Mouse (Mus musculus) hindbrain, embryonic 15.5 days (tissue): ENCODE measurements around the gene Ube2e2. TPM values are rescaled to one million over a fixed set of nuclear protein-coding genes. Genes with fewer than 3 reads are reported as not detected.

Experiments
- ATAC-seq: fragments of 200-750 bp; cut with Nextera tagmentation; 2 replicates; pipeline ENCODE4 v1.8.0; 2017; ENCODE audit warnings: low read depth, moderate number of reproducible peaks, moderate TSS enrichment; ENCODE audit not compliant: low FRiP score
- H3K27ac ChIP-seq: fragments of 300-500 bp; sonication (generic); replicated peaks from 2 replicates; pipeline ENCODE4 v1.5.1; 2015; ENCODE audit warnings: mild to moderate bottlenecking, inconsistent platforms
- H3K27me3 ChIP-seq: fragments of 300-500 bp; sonication (generic); 2 replicates; pipeline ENCODE4 v1.6.1; 2015; ENCODE audit warnings: control low read depth, inconsistent platforms
- H3K36me3 ChIP-seq: fragments of 300-500 bp; sonication (generic); 2 replicates; pipeline ENCODE4 v1.6.1; 2015; ENCODE audit warnings: control low read depth, inconsistent platforms
- H3K4me1 ChIP-seq: fragments of 300-500 bp; sonication (generic); replicated peaks from 2 replicates; pipeline ENCODE4 v1.6.1; 2015; ENCODE audit warnings: control low read depth, inconsistent platforms
- H3K4me2 ChIP-seq: fragments of 300-500 bp; sonication (generic); 2 replicates; pipeline ENCODE4 v1.6.1; 2015; ENCODE audit warnings: moderate library complexity, mild to moderate bottlenecking, inconsistent platforms
- H3K4me3 ChIP-seq: fragments of 300-500 bp; sonication (generic); 2 replicates; pipeline ENCODE4 v1.5.1; 2015; ENCODE audit warnings: mild to moderate bottlenecking, inconsistent platforms
- H3K9ac ChIP-seq: fragments of 300-500 bp; sonication (generic); 2 replicates; pipeline ENCODE4 v1.6.1; 2015; ENCODE audit warnings: inconsistent platforms
- H3K9me3 ChIP-seq: fragments of 300-500 bp; sonication (generic); 2 replicates; pipeline ENCODE4 v1.6.1; 2016; ENCODE audit warnings: control low read depth, inconsistent platforms
- WGBS: fragments of 180-500 bp; shearing (Covaris S2); methylation state at CpG from one replicate; pipeline ENCODE4 v1.1.7; 2015; 5-methylcytosine and 5-hydroxymethylcytosine counted together
- polyA plus RNA-seq: library from polyadenylated mRNA; unstranded; fragments of >200 nt; fragmentation: Nextera tagmentation; extraction: Ambion mirVana; gene quantifications from 2 replicates; pipeline ENCODE4 v1.2.1, GENCODE M21; 2015

The Ube2e2 gene
- polyA plus RNA-seq, 1 experiment from 2014 or later, result 159 TPM

GRCm38 (mm10) chr14:18530899-18531298 lies 363.2 kb downstream of the Ube2e2 start:
- no peak overlapping the region for H3K4me3 ChIP-seq
- no peak for ATAC-seq
- 80% methylated on average over 2 of the region's 2 CpGs for WGBS
- H3K36me3 ChIP-seq, result no peaks in the 10 kb centered on the region
- no peaks in the 10 kb centered on the region for H3K27me3 ChIP-seq
- H3K4me2 ChIP-seq, result no peak overlapping the region
- H3K9ac ChIP-seq, result no peak overlapping the region
- no peaks in the 10 kb centered on the region for H3K4me1 ChIP-seq
- no peaks in the 10 kb centered on the region for H3K9me3 ChIP-seq
- no peak overlapping the region for H3K27ac ChIP-seq

- H3K27ac ChIP-seq, result no peak overlapping the region
- no peak overlapping the region for H3K4me3 ChIP-seq
- no peak for ATAC-seq
- no peak overlapping the region for H3K4me2 ChIP-seq
- H3K9me3 ChIP-seq, result no peaks in the 10 kb centered on the region
- no peak overlapping the region for H3K9ac ChIP-seq
- H3K36me3 ChIP-seq, result no peaks in the 10 kb centered on the region
- no peaks in the 10 kb centered on the region for H3K27me3 ChIP-seq
- no peaks in the 10 kb centered on the region for H3K4me1 ChIP-seq
- WGBS, result 87% methylated on average over 4 of the region's 4 CpGs
These were observed 363.6 kb downstream of the Ube2e2 start for GRCm38 (mm10) chr14:18530496-18530895.
